Mouse (Mus musculus) C2C12 (cell line): ENCODE measurements around the gene Spag6.

Experiments used
- CEBPB ChIP-seq: IDR thresholded peaks from one replicate; pipeline ENCODE4 v1.6.1; 2011; ENCODE audit warnings: low read depth, mild to moderate bottlenecking, control low read depth, moderate library complexity
- CTCF ChIP-seq: IDR thresholded peaks from one replicate; pipeline ENCODE4 v1.5.1; 2011; ENCODE audit not compliant: control insufficient read depth, insufficient read depth, insufficient read length
- FOSL1 ChIP-seq: IDR thresholded peaks from one replicate; pipeline ENCODE4 v1.8.0; 2011; ENCODE audit warnings: mild to moderate bottlenecking, low read length; ENCODE audit not compliant: poor library complexity, insufficient read depth, severe bottlenecking
- MAX ChIP-seq: IDR thresholded peaks from one replicate; pipeline ENCODE4 v1.6.1; 2011; ENCODE audit warnings: mild to moderate bottlenecking, control low read depth
- MYOD1 ChIP-seq: IDR thresholded peaks from one replicate; pipeline ENCODE4 v1.6.1; 2011; ENCODE audit warnings: low read depth; ENCODE audit not compliant: control insufficient read depth, insufficient read length
- MYOG ChIP-seq: IDR thresholded peaks from one replicate; pipeline ENCODE4 v1.6.1; 2011; ENCODE audit not compliant: control insufficient read depth, insufficient read length; ENCODE audit errors: extremely low read depth
- USF1 ChIP-seq: IDR thresholded peaks from one replicate; pipeline ENCODE4 v1.6.1; 2011; ENCODE audit warnings: low read depth, mild to moderate bottlenecking, control low read depth, moderate library complexity

GRCm38 (mm10) chr2:18676936-18677491 is 16.8 kb upstream of the Spag6 start, which contains the start of gene Bmi1:
- no peak for TF ChIP-seq CTCF
- no peak for TF ChIP-seq USF1
- no peak for TF ChIP-seq MAX
- TF ChIP-seq MYOG, result no peak
- TF ChIP-seq FOSL1, result no peak
- no peak for TF ChIP-seq CEBPB
- no peak for TF ChIP-seq MYOD1
